Comparison of ENCODE assay signal across 16 mouse cellular contexts in the genomic region with DNA sequence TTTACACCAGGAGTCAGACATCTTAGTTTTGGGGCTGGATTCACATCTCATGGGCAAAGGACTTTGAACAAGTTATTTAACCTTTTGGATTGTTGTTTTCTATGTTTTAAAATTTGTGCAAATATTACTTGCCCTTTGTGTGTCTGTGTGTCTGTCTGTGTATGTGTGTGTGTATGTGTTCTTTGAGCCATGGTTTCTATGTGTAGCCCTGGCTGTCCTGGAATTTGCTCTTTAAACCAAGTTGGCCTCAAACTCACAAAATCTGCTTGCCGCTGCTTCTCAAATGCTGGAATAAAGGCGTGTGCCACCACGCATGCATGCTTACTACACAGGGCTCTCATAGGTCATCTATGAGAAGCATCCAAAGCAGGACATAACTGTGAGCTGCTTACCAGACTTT.
"Had no signal": no experiment of that assay in that cellular context is flagged by ENCODE, and none has a peak within 500 bp of the region (broad histone marks: within the 10 kb centered on the region; RNA-seq: fewer than 3 reads in every experiment).

No protein-coding gene starts in this region.

- H3K4me1 ChIP-seq: neural tube, embryonic 13.5 days; neural tube, embryonic 15.5 days; stomach, embryonic 15.5 days had no signal

- H3K4me3 ChIP-seq: neural tube, embryonic 13.5 days; neural tube, embryonic 15.5 days; stomach, embryonic 15.5 days had no signal

- H3K9me3 ChIP-seq: neural tube, embryonic 13.5 days; neural tube, embryonic 15.5 days; stomach, embryonic 15.5 days had no signal

- H3K27me3 ChIP-seq: neural tube, embryonic 13.5 days; neural tube, embryonic 15.5 days; stomach, embryonic 15.5 days had no signal

- H3K9ac ChIP-seq: neural tube, embryonic 13.5 days; neural tube, embryonic 15.5 days; stomach, embryonic 15.5 days had no signal

- H3K4me2 ChIP-seq: neural tube, embryonic 13.5 days; neural tube, embryonic 15.5 days; stomach, embryonic 15.5 days had no signal

- DNase-seq: retina, postnatal 1 day; right cerebral cortex, adult 18-20 months; right cerebral cortex, postnatal 14 days; right cerebral cortex, postnatal 25 days; right cerebral cortex, postnatal 4 days; spleen, adult 18-20 months; thymus, adult 18-20 months; thymus, adult 2 months; thymus, postnatal 14 days; thymus, postnatal 25 days; thymus, postnatal 36 days; thymus, postnatal 4 days had no signal

- H3K27ac ChIP-seq: neural tube, embryonic 13.5 days; neural tube, embryonic 15.5 days; stomach, embryonic 15.5 days; stomach, postnatal 0 days had no signal
